Mouse (Mus musculus) forebrain, embryonic 11.5 days (tissue): ENCODE measurements at regions not wholly inside any gene's neighbourhood (a gene's known extent, or its start where the extent isn't known, plus 50 kb on each side); places are given as distances from the start of the nearest gene placed in this dataset.

Experiments used
- ATAC-seq: fragments of 200-750 bp; cut with Nextera tagmentation; replicated peaks from 2 replicates; pipeline ENCODE4 v1.8.0; 2017; ENCODE audit warnings: moderate TSS enrichment; ENCODE audit not compliant: low FRiP score
- DNase-seq: peaks from one replicate; pipeline ENCODE4 v3.0.0-alpha.2; 2017; ENCODE audit warnings: low spot score
- H3K27ac ChIP-seq: fragments of 300-500 bp; sonication (generic); 2 replicates; pipeline ENCODE4 v1.5.1; 2014; ENCODE audit warnings: low read depth, low read length
- H3K27me3 ChIP-seq: fragments of 300-500 bp; sonication (generic); 2 replicates; pipeline ENCODE4 v1.6.1; 2014; ENCODE audit warnings: mild to moderate bottlenecking, low read length, mixed read lengths; ENCODE audit not compliant: control insufficient read depth, insufficient read depth
- H3K36me3 ChIP-seq: fragments of 300-500 bp; sonication (generic); 2 replicates; pipeline ENCODE4 v1.6.1; 2014; ENCODE audit warnings: mild to moderate bottlenecking, low read length, moderate library complexity, mixed read lengths; ENCODE audit not compliant: control insufficient read depth, insufficient read depth
- H3K4me1 ChIP-seq: fragments of 300-500 bp; sonication (generic); replicated peaks from 2 replicates; pipeline ENCODE4 v1.6.1; 2014; ENCODE audit warnings: low read length, mixed read lengths; ENCODE audit not compliant: control insufficient read depth, insufficient read depth
- H3K4me2 ChIP-seq: fragments of 300-500 bp; sonication (generic); 2 replicates; pipeline ENCODE4 v1.6.1; 2014; ENCODE audit warnings: low read depth, mild to moderate bottlenecking, low read length, moderate library complexity, mixed read lengths; ENCODE audit not compliant: severe bottlenecking
- H3K4me3 ChIP-seq: fragments of 300-500 bp; sonication (generic); 2 replicates; pipeline ENCODE4 v1.5.1; 2014; ENCODE audit warnings: low read depth, low read length
- H3K9ac ChIP-seq: fragments of 300-500 bp; sonication (generic); 2 replicates; pipeline ENCODE4 v1.6.1; 2014; ENCODE audit warnings: low read length
- H3K9me3 ChIP-seq: fragments of 300-500 bp; sonication (generic); 2 replicates; pipeline ENCODE4 v1.6.1; 2016; ENCODE audit warnings: low read length, mixed read lengths; ENCODE audit not compliant: control insufficient read depth
- WGBS: fragments of 180-500 bp; shearing (Covaris S2); extraction: QIAGEN DNeasy Blood & Tissue Kit; methylation state at CpG from one replicate; pipeline ENCODE4 v1.1.7; 2014; 5-methylcytosine and 5-hydroxymethylcytosine counted together

GRCm38 (mm10) chr6:127311192-127312054 is 135.2 kb upstream of the Parp11 start:
- ATAC-seq (no peak), DNase-seq (no peak)
- Histone ChIP-seq H3K27me3 (no peaks in the 10 kb centered on the region), H3K4me1 (no peaks in the 10 kb centered on the region), H3K4me3 (no peak overlapping the region), H3K27ac (no peak overlapping the region), H3K9me3 (no peaks in the 10 kb centered on the region), H3K9ac (no peak overlapping the region), H3K36me3 (no peaks in the 10 kb centered on the region), H3K4me2 (no peak overlapping the region)
- 90% methylated on average over 9 of the region's 9 CpGs for WGBS

GRCm38 (mm10) chr6:127317309-127317708 is 129.3 kb upstream of the Parp11 start:
- H3K27ac ChIP-seq: no peak overlapping the region; the same call in 1 of the 2 replicates
- peaks cover 6% of the 10 kb centered on the region for H3K4me1 ChIP-seq
- ATAC-seq (no peak), DNase-seq (no peak)
- no peak overlapping the region for H3K4me2 ChIP-seq
- no peaks in the 10 kb centered on the region for H3K36me3 ChIP-seq
- H3K9ac ChIP-seq: no peak overlapping the region
- no peaks in the 10 kb centered on the region for H3K27me3 ChIP-seq
- WGBS: 26% methylated on average over 1 of the region's 1 CpGs
- no peaks in the 10 kb centered on the region for H3K9me3 ChIP-seq
- no peak overlapping the region for H3K4me3 ChIP-seq

DNA sequence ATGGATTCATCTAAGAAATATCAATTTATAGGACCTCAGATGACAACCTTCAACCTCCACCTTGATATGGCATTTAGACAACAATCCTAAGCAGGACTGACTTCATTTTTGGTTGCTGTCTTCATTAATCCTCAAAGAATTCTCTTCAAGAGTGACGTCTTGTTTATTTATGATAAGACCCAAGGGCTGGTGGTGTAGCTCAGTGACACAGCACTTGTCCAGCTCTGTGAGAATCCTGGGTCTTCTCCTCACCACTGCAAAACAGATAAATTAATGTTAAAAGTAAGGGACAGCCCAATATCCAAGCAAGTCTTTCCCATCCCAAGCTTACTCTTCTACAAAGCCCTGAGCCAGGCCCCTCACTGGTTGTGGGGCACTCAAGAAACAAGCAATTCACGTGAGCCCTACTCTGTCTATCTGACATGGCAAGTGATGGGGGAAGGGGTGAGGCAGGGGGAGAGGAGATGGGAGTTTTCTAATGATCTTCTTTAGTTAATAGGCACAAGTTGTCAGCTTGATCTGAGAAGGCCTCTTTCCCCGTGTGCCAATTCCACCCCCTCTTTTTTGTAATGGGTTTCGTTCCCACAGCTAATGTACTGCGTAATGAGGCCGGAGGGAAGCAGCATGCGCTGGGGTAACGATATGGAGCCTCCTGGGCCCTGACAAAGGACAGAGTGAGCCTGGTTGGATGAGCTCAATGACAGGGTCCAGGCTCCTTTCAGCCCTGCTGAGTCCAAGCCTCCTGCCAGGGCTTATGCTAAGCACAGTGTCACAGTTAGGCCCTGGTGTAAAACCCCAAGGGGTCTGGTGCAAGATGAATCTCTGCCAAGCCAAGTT is 127.7 kb upstream of the Parp11 start:
- Histone ChIP-seq H3K27ac (peak overlapping the region; percentile 25), H3K27me3 (no peaks in the 10 kb centered on the region), H3K9ac (no peak overlapping the region), H3K4me3 (no peak overlapping the region), H3K4me1 (peaks cover 6% of the 10 kb centered on the region), H3K36me3 (no peaks in the 10 kb centered on the region), H3K9me3 (no peaks in the 10 kb centered on the region), H3K4me2 (no peak overlapping the region)
- peak; percentile 85 for ATAC-seq
- 35% methylated on average over 8 of the region's 8 CpGs for WGBS
- DNase-seq: peak; percentile 63

GRCm38 (mm10) chr6:127320600-127320999 is 126.0 kb upstream of the Parp11 start:
- DNase-seq: no peak
- Histone ChIP-seq H3K4me3 (no peak overlapping the region), H3K27me3 (no peaks in the 10 kb centered on the region), H3K9me3 (no peaks in the 10 kb centered on the region), H3K9ac (no peak overlapping the region), H3K36me3 (no peaks in the 10 kb centered on the region), H3K27ac (no peak overlapping the region), H3K4me2 (no peak overlapping the region), H3K4me1 (peaks cover 6% of the 10 kb centered on the region)
- ATAC-seq: no peak
- 83% methylated on average over 4 of the region's 4 CpGs for WGBS

GRCm38 (mm10) chr6:127321031-127321430 is 125.6 kb upstream of the Parp11 start:
- Histone ChIP-seq H3K27me3 (no peaks in the 10 kb centered on the region), H3K9me3 (no peaks in the 10 kb centered on the region), H3K4me1 (peaks cover 6% of the 10 kb centered on the region), H3K36me3 (no peaks in the 10 kb centered on the region), H3K9ac (no peak overlapping the region), H3K27ac (no peak overlapping the region), H3K4me3 (no peak overlapping the region), H3K4me2 (no peak overlapping the region)
- WGBS: 87% methylated on average over 3 of the region's 3 CpGs
- DNase-seq: no peak
- no peak for ATAC-seq

DNA sequence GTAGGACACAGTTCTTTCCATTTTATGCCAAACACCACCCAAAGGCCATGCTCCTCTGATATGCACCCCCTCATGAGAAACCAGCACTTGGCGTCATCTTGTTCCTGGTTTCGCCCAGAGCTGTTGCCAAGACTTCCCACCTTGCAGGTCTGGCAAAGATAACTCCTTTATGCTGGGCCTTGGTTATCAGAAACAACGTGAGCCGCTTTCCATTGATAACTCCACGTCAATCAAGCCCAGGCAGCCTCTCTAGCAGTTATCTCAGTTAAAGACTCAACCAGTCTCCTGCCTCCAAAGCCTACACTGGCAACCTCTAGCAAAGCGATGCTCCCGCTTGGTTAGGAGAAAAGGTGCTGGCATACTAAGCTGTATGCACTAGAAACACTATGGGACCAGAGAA is 124.2 kb upstream of the Parp11 start:
- H3K27ac ChIP-seq: no peak overlapping the region
- no peak for ATAC-seq
- WGBS: 85% methylated on average over 7 of the region's 7 CpGs

DNA sequence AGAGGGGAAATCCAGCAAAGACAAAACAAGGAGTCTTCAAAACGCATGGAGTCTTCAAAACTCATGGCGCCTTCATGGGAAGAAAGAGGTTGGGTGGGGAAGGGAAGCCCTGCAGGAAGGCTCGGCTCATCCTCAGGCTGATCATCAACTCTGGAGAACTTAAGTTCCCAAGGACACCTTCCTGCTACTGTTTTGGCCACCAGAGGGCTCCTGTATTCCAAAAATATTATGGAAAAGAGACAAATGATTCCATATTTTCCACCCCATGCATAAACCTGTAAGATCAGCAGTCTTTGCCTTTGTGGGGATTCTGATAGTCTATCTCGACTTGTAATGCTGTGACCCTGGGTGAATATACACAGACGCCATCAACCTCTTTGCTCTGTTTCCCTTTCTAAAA is 121.7 kb upstream of the Parp11 start:
- Histone ChIP-seq H3K27ac (no peak overlapping the region), H3K4me2 (no peak overlapping the region), H3K4me3 (no peak overlapping the region), H3K36me3 (no peaks in the 10 kb centered on the region), H3K27me3 (no peaks in the 10 kb centered on the region), H3K9me3 (no peaks in the 10 kb centered on the region), H3K4me1 (peaks cover 12% of the 10 kb centered on the region), H3K9ac (no peak overlapping the region)
- no peak for DNase-seq
- 66% methylated on average over 5 of the region's 5 CpGs for WGBS
- no peak for ATAC-seq

More for the DNA sequence above, 124.2 kb upstream of the Parp11 start:
- no peak overlapping the region for H3K4me2 ChIP-seq
- H3K27me3 ChIP-seq: no peaks in the 10 kb centered on the region
- no peak overlapping the region for H3K4me3 ChIP-seq
- H3K36me3 ChIP-seq: no peaks in the 10 kb centered on the region
- H3K9me3 ChIP-seq: no peaks in the 10 kb centered on the region
- DNase-seq: no peak
- H3K4me1 ChIP-seq: peaks cover 6% of the 10 kb centered on the region
- H3K9ac ChIP-seq: no peak overlapping the region

DNA sequence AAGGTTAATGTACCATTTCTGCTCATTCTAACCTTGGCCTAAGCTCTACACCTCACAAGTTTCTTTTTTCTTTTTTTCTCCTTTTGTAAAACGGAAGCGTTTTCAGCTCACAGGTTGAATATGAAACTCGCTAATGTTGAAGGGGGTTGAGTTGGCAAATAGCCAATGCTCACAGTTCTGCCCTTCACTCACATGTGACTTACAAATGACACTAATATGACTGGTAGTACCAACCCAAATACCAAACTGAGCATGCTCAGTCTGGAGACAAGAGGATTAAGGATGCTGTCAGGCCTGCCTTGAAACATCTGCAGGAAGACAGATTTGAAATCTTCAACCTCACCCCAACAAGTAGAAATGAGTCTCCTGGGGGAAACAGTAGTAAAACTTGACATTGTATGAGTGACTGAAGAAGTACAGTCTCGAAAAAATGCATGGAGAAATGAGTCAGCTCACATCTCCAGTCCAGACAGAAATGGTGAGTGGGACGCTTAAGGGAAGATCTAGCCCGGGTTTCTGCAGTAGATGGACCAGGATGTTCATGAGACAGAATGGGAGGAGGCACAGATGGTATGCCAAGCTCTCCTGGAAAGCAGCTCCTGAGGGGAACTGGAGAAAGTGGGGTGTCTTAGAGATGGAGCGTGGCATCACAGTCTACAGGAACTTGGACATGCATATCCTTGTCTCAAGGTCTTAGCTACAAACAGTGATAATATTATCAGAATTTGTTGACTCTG is 120.9 kb upstream of the Parp11 start:
- ATAC-seq: no peak
- Histone ChIP-seq H3K4me3 (no peak overlapping the region), H3K36me3 (no peaks in the 10 kb centered on the region), H3K4me1 (peaks cover 16% of the 10 kb centered on the region), H3K4me2 (no peak overlapping the region), H3K27ac (no peak overlapping the region), H3K9me3 (no peaks in the 10 kb centered on the region), H3K9ac (no peak overlapping the region), H3K27me3 (no peaks in the 10 kb centered on the region)
- 90% methylated on average over 7 of the region's 7 CpGs for WGBS
- no peak for DNase-seq
